Mouse (Mus musculus): Measurements from ENCODE around the gene Tas2r131.
"Not testable (repeated sequence)": the region's sequence is repeated elsewhere in the genome, so short reads cannot be mapped to it uniquely, and the experiment has no call there.

Tas2r131 gene

DNA sequence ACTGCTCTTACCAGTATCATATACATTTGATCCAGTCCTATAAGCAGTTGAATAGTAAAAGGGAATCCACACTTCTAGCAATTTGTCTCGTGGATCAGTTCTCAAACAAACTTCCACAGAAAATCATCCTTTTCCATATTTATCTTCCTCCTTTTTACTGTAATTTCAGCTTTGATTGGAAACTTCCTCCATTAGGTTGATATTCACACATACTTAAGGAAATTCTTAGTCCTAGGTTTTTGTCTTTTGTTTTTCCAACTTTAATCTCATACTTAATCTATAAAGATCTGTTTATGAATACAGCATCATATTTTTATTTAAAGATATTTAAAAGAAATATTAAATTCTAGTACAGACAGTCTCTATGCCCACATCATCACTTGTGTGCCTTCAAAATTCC is at the start of gene Tas2r131:
Tas2r131 (minus strand) TSS at position 101 of the 400 bp plus-strand sequence.
- DNase-seq (ENCODE audit: low read depth, low spot score), result no peak

- no peak for DNase-seq (ENCODE audit: low read depth, low spot score)
Observed at GRCm38 (mm10) chr6:132980865-132981264, 23.1 kb upstream of the Tas2r131 start, which contains the start of gene Tas2r109. Gene Tas2r109 (minus strand): TSS chr6:132980965.

DNA sequence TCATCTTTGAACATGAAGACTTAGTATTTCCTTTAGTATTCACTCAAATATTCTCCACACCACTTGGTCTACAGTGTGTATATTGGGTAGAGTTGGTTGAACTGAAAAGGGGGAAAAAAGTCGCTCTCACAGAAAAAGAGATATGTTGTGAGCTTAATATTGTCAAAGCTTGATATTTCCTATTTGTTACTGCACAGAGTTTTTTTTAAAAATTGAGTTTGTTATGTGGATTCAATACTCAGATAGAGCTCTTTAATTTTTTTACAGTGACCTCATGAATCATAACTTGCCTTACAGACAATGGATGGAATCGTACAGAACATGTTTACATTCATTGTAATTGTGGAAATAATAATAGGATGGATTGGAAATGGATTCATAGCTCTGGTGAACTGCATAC is 6.9 kb downstream of the Tas2r131 start, which contains the start of gene Tas2r129:
Tas2r129 (plus strand) TSS at position 301 of the 400 bp plus-strand sequence.
- no peak for DNase-seq (ENCODE audit: low read depth, low spot score)

DNA sequence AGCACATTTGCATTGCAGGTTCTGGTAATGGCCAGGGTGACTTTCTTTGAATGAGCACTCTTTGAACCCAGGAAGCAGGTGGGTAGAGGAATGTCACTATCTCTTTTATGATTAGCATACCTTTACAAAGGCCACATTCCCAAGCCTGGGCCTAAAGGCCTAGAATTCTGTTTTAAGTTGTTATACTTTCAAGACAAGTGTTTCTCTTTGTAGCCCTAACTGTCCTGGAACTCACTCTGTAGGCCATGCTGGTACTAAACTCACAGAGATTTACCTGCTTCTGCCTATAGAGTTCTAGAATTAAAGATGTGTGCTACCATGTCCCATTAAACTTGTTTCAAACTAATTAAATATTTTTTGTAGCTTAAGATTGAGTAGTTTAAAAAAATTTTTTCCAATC is 16.3 kb downstream of the Tas2r131 start:
- not testable (repeated sequence) for DNase-seq (ENCODE audit: low read depth, low spot score)

DNA sequence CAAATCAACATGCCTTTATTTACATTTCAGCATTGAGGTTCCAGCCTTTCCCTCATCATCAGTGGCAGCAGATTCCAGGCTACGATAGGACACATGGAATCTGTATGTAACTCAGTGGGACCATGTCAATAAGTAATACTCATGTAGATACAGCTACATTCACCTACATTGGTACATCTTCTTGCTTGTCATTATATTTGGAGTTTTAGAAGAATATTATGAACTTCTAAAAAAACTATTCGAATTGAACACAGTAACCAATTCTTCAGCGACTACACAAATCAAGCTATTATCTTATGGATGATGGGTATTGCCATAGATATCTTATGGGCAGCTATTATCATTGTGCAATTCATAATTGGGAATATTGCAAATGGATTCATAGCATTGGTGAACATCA is 48.4 kb downstream of the Tas2r131 start, which contains the start of gene Tas2r125:
Tas2r125 (plus strand) TSS at position 301 of the 400 bp plus-strand sequence.
- no peak for DNase-seq (ENCODE audit: low read depth, low spot score)
